Mouse (Mus musculus) liver, embryonic 14.5 days (tissue): ENCODE results near the gene Fxyd6.

Experiments
- CTCF ChIP-seq: IDR thresholded peaks from 2 replicates; pipeline ENCODE4 v1.5.1; 2016; ENCODE audit warnings: antibody characterized with exemption, low read depth, control low read depth
- EP300 ChIP-seq: IDR thresholded peaks from 2 replicates; pipeline ENCODE4 v1.6.1; 2016; ENCODE audit warnings: antibody characterized with exemption, low read depth

- TF ChIP-seq CTCF: no peak
- no peak for TF ChIP-seq EP300
Observed at GRCm38 (mm10) chr9:45337406-45337805, 32.6 kb upstream of the Fxyd6 start.
